Mouse (Mus musculus) stomach, embryonic 14.5 days (tissue): ENCODE measurements around the gene Mlph. TPM values are rescaled to one million over a fixed set of nuclear protein-coding genes. Genes with fewer than 3 reads are reported as not detected.

Source experiments
- ATAC-seq: fragments of 200-750 bp; cut with Nextera tagmentation; 2 replicates; pipeline ENCODE4 v1.8.0; 2017; ENCODE audit warnings: low read depth, moderate TSS enrichment; ENCODE audit not compliant: insufficient number of reproducible peaks, insufficient read depth, low FRiP score
- H3K27ac ChIP-seq: fragments of 300-500 bp; sonication (generic); 2 replicates; pipeline ENCODE4 v1.5.1; 2014; ENCODE audit warnings: mild to moderate bottlenecking, low read length, moderate library complexity, mixed read lengths
- H3K27me3 ChIP-seq: fragments of 300-500 bp; sonication (generic); 2 replicates; pipeline ENCODE4 v1.6.1; 2014; ENCODE audit warnings: low read length, control low read depth, mixed read lengths; ENCODE audit not compliant: control insufficient read depth, insufficient read depth
- H3K36me3 ChIP-seq: fragments of 300-500 bp; sonication (generic); 2 replicates; pipeline ENCODE4 v1.6.1; 2014; ENCODE audit warnings: mild to moderate bottlenecking, control low read depth, low read length, moderate library complexity, mixed read lengths; ENCODE audit not compliant: control insufficient read depth, insufficient read depth
- H3K4me1 ChIP-seq: fragments of 300-500 bp; sonication (generic); 2 replicates; pipeline ENCODE4 v1.6.1; 2014; ENCODE audit warnings: low read length, control low read depth, mixed read lengths; ENCODE audit not compliant: control insufficient read depth, insufficient read depth
- H3K4me2 ChIP-seq: fragments of 300-500 bp; sonication (generic); replicated peaks from 2 replicates; pipeline ENCODE4 v1.6.1; 2014; ENCODE audit warnings: low read depth, low read length, control low read depth
- H3K4me3 ChIP-seq: fragments of 300-500 bp; sonication (generic); 2 replicates; pipeline ENCODE4 v1.5.1; 2014; ENCODE audit warnings: low read depth, low read length, control low read depth
- H3K9ac ChIP-seq: fragments of 300-500 bp; sonication (generic); replicated peaks from 2 replicates; pipeline ENCODE4 v1.6.1; 2014; ENCODE audit warnings: low read depth, mild to moderate bottlenecking, control low read depth, low read length, moderate library complexity, mixed read lengths
- H3K9me3 ChIP-seq: fragments of 300-500 bp; sonication (generic); 2 replicates; pipeline ENCODE4 v1.6.1; 2016; ENCODE audit warnings: low read depth, low read length, control low read depth; ENCODE audit not compliant: control insufficient read depth
- WGBS: fragments of 180-500 bp; shearing (Covaris S2); extraction: QIAGEN DNeasy Blood & Tissue Kit; methylation state at CpG from one replicate; pipeline ENCODE4 v1.1.7; 2014; 5-methylcytosine and 5-hydroxymethylcytosine counted together
- polyA plus RNA-seq: library from polyadenylated mRNA; unstranded; fragments of >200 nt; fragmentation: Nextera tagmentation; extraction: Ambion mirVana; gene quantifications from 2 replicates; pipeline ENCODE4 v1.2.1, GENCODE M21; 2014

Mlph gene
- polyA plus RNA-seq = 0.29 and 1.3 TPM in 2 replicates

GRCm38 (mm10) chr1:90914948-90915569 is at the start of gene Mlph:
TSS of gene Mlph (plus strand) at chr1:90915085.
- WGBS = 11% methylated on average over 18 of the region's 18 CpGs
- Histone ChIP-seq H3K9me3 (peaks cover 1% of the 10 kb centered on the region; the same call in 1 of the 2 replicates), H3K4me2 (peak within 1 kb of the TSS; percentile 33; the same call in 1 of the 2 replicates), H3K27me3 (no peaks in the 10 kb centered on the region), H3K4me1 (peaks cover 13% of the 10 kb centered on the region), H3K36me3 (no peaks in the 10 kb centered on the region), H3K27ac (no peak within 1 kb of the TSS), H3K4me3 (no peak within 1 kb of the TSS; the same call in 1 of the 2 replicates), H3K9ac (no peak within 1 kb of the TSS)
- no peak for ATAC-seq

- no peaks in the 10 kb centered on the region for H3K36me3 ChIP-seq
- no peak overlapping the region for H3K4me2 ChIP-seq
- H3K27me3 ChIP-seq = no peaks in the 10 kb centered on the region
- H3K9me3 ChIP-seq = 0 out of 2 replicates have a peak, but pooled peaks cover under 1% of the 10 kb centered on the region
- WGBS = 84% methylated on average over 7 of the region's 7 CpGs
- no peak overlapping the region for H3K9ac ChIP-seq
- no peak overlapping the region for H3K4me3 ChIP-seq
- no peak overlapping the region for H3K27ac ChIP-seq
- no peak for ATAC-seq
- no peaks in the 10 kb centered on the region for H3K4me1 ChIP-seq
Observed at GRCm38 (mm10) chr1:90866734-90867133, 48.2 kb upstream of the Mlph start.

- no peaks in the 10 kb centered on the region for H3K4me1 ChIP-seq
- H3K27me3 ChIP-seq = no peaks in the 10 kb centered on the region
- no peak overlapping the region for H3K27ac ChIP-seq
- H3K9me3 ChIP-seq = 0 out of 2 replicates have a peak, but pooled peaks cover 3% of the 10 kb centered on the region
- H3K4me2 ChIP-seq = no peak overlapping the region
- ATAC-seq = no peak
- WGBS = 77% methylated on average over 2 of the region's 2 CpGs
- no peaks in the 10 kb centered on the region for H3K36me3 ChIP-seq
- H3K4me3 ChIP-seq = no peak overlapping the region
- no peak overlapping the region for H3K9ac ChIP-seq
Observed at GRCm38 (mm10) chr1:90870581-90870980, 44.3 kb upstream of the Mlph start.

GRCm38 (mm10) chr1:90875371-90875770 is 39.5 kb upstream of the Mlph start:
- WGBS = 86% methylated on average over 8 of the region's 8 CpGs
- H3K4me2 ChIP-seq = no peak overlapping the region

GRCm38 (mm10) chr1:90875961-90876360 is 38.9 kb upstream of the Mlph start:
- 33% methylated on average over 2 of the region's 2 CpGs for WGBS
- no peak overlapping the region for H3K4me3 ChIP-seq
- ATAC-seq = no peak
- no peak overlapping the region for H3K4me2 ChIP-seq
- no peak overlapping the region for H3K27ac ChIP-seq
- no peaks in the 10 kb centered on the region for H3K4me1 ChIP-seq
- no peaks in the 10 kb centered on the region for H3K27me3 ChIP-seq
- H3K36me3 ChIP-seq = no peaks in the 10 kb centered on the region
- H3K9ac ChIP-seq = no peak overlapping the region
- H3K9me3 ChIP-seq = 0 out of 2 replicates have a peak, but pooled peaks cover 3% of the 10 kb centered on the region

More at GRCm38 (mm10) chr1:90875371-90875770, 39.5 kb upstream of the Mlph start:
- no peak overlapping the region for H3K9ac ChIP-seq
- H3K9me3 ChIP-seq = 0 out of 2 replicates have a peak, but pooled peaks cover 3% of the 10 kb centered on the region
- H3K27ac ChIP-seq = no peak overlapping the region
- H3K27me3 ChIP-seq = no peaks in the 10 kb centered on the region
- no peaks in the 10 kb centered on the region for H3K4me1 ChIP-seq
- H3K36me3 ChIP-seq = no peaks in the 10 kb centered on the region
- H3K4me3 ChIP-seq = no peak overlapping the region
- no peak for ATAC-seq

- Histone ChIP-seq H3K4me1 (no peaks in the 10 kb centered on the region), H3K27me3 (no peaks in the 10 kb centered on the region), H3K4me3 (no peak overlapping the region), H3K9me3 (0 out of 2 replicates have a peak, but pooled peaks cover 3% of the 10 kb centered on the region), H3K27ac (no peak overlapping the region), H3K36me3 (no peaks in the 10 kb centered on the region), H3K4me2 (no peak overlapping the region), H3K9ac (no peak overlapping the region)
- no peak for ATAC-seq
- 70% methylated on average over 5 of the region's 5 CpGs for WGBS
Observed at GRCm38 (mm10) chr1:90876486-90877270, 38.2 kb upstream of the Mlph start.

- H3K36me3 ChIP-seq = no peaks in the 10 kb centered on the region
- no peaks in the 10 kb centered on the region for H3K4me1 ChIP-seq
- H3K27me3 ChIP-seq = no peaks in the 10 kb centered on the region
- 57% methylated on average over 6 of the region's 6 CpGs for WGBS
- H3K4me2 ChIP-seq = no peak overlapping the region
- H3K27ac ChIP-seq = no peak overlapping the region
- no peak overlapping the region for H3K9ac ChIP-seq
- no peak overlapping the region for H3K4me3 ChIP-seq
- 0 out of 2 replicates have a peak, but pooled peaks have one; percentile 14 for ATAC-seq
- no peaks in the 10 kb centered on the region; the same call in 1 of the 2 replicates for H3K9me3 ChIP-seq
Observed at GRCm38 (mm10) chr1:90885771-90886460, 29.0 kb upstream of the Mlph start.

GRCm38 (mm10) chr1:90894521-90894920 is 20.4 kb upstream of the Mlph start:
- no peak overlapping the region for H3K4me2 ChIP-seq
- no peaks in the 10 kb centered on the region; the same call in 1 of the 2 replicates for H3K9me3 ChIP-seq
- H3K4me1 ChIP-seq = 0 out of 2 replicates have a peak, but pooled peaks cover 5% of the 10 kb centered on the region
- H3K36me3 ChIP-seq = no peaks in the 10 kb centered on the region
- WGBS = 39% methylated on average over 3 of the region's 3 CpGs
- H3K27me3 ChIP-seq = no peaks in the 10 kb centered on the region
- ATAC-seq = no peak
- no peak overlapping the region for H3K9ac ChIP-seq
- no peak overlapping the region for H3K4me3 ChIP-seq
- H3K27ac ChIP-seq = no peak overlapping the region
